Mouse (Mus musculus): ENCODE results near the gene Klhl12.
"Not testable (repeated sequence)": the region's sequence is repeated elsewhere in the genome, so short reads cannot be mapped to it uniquely, and the experiment has no call there.

Gene Klhl12

DNA sequence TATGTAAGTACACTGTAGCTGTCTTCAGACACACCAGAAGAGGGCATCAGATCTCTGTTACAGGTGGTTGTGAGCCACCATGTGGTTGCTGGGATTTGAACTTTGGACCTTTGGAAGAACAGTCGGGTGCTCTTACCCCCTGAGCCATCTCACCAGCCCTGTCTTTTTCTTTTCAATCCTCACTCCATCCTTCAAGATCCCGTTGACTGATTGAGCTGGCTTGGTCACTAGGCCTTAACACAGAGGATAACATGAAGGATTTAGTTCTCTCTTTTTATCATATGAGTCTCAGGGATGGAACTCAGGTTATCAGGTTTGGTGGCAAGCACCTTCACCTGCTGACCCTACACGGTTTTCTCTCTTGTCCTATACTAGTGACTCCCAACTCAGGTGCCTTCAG, 6.8 kb upstream of the Klhl12 start:
- not testable (repeated sequence) for DNase-seq (ENCODE audit: low spot score in 2 of 2)

DNA sequence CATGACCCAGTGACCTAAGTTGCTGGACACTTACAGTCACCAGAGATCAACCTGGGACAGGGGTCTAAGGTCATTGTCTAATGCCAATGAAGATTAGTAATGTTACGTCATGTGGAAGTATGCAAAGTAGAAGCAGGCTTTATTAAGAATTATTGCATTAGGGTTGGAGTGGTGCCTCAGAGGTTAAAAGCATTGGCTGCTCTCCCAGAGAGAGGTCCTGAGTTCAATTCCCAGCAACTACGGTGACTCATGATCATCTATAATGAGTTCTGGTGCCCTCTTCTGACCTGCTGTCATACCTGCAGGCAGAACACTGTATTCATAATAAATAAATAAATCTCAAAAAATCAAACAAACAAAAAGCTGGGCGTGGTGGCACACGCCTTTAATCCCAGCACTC, 5.1 kb upstream of the Klhl12 start:
- no peak for DNase-seq (ENCODE audit: low spot score in 2 of 2)

DNA sequence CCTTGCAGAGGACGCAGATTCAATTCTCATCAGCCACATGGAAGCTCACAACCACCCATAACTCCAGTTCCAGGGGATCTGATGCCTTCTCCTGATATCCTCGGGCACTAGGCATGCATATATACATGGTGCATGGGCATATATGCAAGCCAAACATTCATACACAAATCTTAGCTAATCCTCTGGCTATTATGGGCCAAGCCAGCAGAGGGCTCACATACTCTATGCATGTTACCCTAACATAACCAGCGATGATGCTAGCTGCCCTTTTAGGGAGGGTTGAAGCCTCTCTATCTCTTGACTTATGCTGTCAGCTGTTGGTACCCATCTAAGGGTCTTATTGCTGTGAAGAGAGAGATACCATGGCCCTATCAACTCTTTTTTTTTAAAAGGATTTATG, 4.3 kb upstream of the Klhl12 start:
- DNase-seq (ENCODE audit: low spot score in 2 of 2): peak; percentile 21 to 38

DNA sequence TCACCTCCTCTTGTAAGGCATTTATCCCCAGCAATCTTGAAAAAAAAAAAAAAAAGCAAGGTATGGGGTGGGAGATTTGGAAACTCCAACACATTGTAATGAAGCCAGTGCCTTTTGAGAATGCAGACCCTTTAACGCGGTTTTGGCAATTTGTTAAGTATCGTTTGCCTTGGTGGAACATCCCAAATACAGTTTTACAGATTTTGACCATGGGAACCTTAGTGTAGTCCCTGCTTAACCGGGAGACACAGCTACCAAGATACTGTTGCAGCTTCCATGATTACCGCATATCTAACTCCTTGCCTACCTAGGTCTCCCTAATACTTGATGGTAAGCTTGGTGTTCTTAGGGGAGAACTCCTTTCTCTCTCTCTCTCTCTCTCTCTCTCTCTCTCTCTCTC, 729 bp downstream of the Klhl12 start:
- no peak for DNase-seq (ENCODE audit: low spot score in 2 of 2)

DNA sequence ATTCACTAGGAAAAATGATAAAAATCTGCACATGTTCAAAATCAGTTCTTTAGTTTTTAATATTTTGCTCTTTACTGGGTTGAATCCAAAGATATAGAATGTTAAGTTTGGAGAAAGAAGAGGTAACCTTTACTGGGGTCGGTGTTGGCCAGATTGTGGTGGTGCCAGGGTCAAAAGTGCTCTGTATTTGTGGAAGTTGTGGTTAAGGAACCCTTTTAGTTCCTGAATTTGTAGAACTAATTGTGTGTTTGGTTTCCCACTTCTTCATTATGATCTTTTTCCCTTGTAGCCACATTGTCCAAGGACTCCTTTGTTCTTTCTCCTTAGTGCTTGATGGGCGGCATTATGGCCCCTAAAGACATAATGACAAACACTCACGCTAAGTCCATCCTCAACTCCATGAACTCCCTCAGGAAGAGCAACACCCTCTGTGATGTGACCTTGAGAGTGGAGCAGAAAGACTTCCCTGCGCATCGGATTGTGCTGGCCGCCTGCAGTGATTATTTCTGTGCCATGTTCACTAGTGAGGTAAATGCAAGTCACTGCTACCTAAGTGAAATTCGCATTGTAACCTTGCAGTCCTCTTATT, 2.9 kb downstream of the Klhl12 start:
- DNase-seq (ENCODE audit: low spot score in 2 of 2): no peak

DNA sequence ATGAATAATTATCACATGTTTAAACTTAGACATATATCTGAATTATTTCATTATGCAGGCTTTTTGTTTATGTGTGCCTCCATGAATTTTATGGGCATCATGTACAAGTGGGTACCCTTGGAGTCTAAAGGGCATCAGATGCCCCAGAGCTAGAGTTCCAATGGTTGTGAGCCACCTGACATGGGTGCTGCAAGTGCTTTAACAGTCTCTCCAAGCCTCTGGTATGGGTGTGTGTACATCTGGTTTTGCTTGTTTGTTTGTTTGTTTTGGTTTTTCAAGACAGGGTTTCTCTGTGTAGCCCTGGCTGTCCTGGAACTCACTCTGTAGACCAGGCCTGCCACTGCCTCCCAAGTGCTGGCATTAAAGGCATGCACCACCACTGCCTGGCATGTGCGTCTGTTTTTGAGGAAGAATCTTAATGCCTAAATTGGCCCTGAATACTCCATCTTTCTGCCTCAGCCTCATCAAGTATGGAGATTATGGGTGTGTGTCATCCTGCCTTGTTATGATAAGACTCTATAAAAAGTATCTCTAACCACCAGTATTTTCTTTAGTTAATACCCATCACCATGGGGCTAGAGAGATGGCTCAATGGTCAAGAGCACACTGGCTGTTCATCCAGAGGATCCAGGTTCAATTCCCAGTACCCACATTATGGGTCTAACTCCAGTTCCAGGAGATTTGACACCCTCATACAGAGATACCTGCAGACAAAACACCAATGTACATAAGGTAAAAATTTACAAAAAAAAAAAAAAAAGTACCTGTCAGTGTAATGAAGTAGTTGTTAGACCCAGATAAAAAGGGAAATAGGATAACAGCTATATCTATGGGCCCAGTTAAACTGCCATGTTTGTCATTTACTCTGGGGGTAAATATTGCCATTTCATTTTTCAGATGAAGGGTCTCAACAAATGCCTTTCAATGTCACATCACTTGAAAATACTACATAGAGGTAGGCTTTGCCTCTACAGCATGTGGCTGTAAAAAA, 5.3 kb downstream of the Klhl12 start:
- no peak for DNase-seq (ENCODE audit: low spot score in 2 of 2)

DNA sequence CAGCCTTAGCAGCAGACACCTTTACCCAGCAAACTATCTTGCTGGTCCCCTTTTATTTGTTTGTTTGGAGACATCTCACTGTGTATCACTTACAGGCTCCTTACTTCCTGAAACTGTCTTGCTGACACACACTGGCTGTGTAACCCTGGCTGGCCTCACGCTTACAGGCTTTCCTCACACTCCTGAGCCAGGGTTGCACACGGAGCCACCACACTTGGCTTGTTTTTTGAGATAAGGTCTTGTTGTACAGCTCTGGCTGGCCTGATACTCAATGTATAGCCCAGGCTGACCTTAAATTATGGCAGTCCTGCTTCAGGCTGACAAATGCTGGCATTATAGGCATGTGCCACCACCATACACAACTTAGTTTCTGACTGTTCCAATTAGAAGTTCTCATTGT, 29.3 kb downstream of the Klhl12 start:
- DNase-seq (ENCODE audit: low spot score in 2 of 2): no peak

DNA sequence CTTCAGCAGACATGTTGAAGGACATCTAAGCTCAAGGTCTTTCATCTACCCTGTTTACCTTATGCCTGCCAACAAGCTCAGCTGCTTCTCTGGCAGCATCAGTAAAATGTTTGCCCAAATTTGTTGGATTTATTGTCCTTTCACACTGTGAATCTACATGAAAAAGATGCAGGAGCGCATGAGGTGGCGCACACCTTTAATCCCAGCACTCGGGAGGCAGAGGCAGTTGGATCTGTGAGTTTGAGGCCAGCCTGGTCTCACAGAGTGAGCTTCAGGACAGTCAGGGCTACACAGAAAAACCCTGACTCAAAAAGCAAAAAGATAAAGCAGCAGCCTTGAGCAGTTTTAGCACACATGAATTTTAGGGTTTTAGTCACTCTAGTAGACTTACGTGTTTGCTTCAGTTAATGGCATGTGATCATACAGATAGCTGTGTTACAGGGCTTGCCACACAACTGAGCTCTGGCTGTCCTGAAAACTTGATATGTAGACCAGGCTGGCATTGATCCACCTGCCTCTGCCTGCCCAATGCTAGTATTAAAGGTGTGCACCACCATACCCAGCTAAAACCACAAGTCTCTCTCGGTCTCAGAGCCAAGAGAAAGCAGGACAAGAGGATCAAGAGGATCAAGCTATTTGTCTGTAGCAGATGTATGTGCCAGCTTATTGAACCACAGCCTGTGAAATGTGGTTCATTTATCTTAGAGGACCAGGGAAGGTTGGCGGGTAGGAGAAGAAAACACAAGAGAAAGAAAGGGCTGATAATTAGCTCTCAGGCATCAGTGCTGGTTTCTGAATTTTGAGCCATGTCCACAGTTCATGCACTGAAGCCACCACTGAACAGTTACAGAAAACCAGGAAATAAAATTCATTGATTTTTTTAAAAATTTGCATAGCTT, 35.8 kb downstream of the Klhl12 start:
- DNase-seq (ENCODE audit: low spot score in 2 of 2): no peak

DNA sequence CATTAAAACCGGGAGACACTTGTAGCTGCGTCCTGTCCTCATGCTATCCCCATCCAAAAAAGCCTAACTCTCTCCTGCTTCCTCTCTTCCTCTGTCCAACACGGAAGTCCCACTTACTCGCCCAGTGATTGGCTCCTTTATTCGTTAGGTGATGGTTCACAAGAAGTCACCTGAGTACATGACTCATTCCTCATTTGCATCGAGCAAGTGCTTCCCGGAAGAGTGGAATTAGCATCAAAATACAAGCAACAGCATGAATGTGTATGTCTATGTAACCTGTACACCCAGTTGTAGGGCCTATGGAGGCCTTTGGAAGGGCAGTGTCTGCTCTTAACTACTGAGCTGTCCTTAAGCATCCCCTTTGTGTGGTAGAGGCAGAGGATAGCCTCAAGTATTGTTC, 36.9 kb downstream of the Klhl12 start:
- DNase-seq (ENCODE audit: low spot score in 2 of 2): no peak

DNA sequence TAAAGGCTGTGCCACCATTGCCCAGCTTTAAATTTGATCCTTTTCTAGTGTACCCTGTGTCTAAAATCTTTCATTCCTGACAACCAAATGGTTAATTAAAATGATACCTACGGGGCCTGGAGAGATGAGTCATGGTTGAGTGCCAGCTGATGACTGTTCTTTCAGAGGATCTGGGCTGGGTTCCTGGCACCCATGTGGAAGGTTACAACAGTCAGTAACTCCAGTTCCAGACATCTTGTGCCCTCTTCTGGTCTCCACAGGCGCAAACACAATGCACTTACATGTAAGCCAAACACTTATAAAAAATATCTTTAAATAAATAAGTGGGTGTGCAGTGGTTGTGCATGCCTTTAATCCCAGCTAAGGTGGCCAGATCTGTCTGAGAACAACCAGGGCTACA, 38.2 kb downstream of the Klhl12 start:
- DNase-seq (ENCODE audit: low spot score in 2 of 2): no peak

DNA sequence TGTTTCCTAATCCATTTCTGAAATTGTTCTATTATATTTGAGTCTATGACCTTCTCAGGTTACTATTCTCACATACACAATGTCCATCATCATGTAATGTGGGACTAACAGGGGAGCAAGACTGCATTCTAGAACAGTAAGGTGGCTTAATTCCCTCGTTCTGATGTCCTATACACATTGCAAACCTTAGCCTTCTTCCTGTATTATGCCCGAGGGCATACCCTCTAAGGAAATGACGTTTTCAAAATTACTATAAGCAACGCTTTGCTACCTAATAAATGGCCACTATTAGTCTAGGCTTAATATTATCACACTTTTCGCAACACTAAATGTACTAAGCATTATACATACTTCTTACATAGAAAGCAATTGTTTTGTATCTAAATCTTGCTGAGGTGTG, 38.6 kb downstream of the Klhl12 start:
- no peak for DNase-seq (ENCODE audit: low spot score in 2 of 2)

DNA sequence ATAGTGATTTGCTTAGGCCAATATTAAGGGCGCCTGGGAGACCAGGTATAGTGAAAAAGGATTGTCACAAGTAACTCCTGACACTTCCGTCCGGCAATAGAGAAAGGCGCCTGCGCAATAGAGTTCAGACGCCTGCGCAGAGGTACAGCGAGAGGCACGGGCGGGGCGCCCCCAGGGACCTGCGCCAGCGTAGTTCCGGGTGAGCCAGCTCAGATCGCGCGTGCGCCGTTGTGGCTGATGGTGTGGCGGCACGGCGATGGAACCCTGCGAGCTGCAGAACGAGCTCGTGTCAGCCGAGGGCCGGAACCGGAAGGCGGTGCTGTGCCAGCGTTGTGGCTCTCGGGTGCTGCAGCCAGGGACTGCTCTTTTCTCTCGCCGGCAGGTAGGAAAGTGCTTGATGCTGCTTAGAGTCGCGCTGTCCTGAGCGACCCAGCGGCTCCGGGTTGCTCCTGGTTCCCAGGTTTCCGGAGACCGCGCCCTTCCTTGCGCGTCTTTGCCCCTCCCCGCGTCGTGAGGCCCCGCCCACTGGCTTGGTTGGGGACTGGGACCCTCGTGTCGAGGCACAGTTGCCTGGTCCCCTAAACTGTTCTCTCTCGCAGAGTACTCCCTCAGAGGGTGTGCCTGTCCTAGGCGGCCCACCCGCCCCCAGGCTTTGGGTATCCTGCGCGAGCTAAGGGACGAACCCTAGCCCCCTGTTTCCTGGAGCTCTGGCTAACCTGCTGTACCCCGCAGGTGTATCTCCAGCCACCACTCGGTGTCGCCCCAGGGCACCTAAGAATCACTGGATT, 39.3 kb downstream of the Klhl12 start, which contains the start of gene Rabif:
TSS of gene Rabif (plus strand) at position 221 of the 788 bp plus-strand sequence.
- peak; percentile 99 for DNase-seq (ENCODE audit: low spot score in 2 of 2)

DNA sequence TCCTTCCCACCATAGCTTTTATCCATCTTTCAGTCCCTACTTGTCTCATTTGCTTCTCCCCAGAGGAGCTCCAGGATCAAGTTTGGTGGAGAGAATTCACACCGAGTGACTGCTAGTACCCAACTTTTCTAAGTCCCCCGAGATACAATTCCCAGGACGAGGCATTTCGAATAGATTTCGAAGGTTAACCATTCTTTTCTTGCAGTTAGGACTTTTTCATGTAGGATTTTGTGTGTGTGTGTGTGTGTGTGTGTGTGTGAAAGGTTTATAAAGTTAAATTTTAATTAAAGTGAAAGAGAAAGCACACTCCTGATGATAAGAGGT, 39.8 kb downstream of the Klhl12 start:
- DNase-seq (ENCODE audit: low spot score in 2 of 2): no peak

DNA sequence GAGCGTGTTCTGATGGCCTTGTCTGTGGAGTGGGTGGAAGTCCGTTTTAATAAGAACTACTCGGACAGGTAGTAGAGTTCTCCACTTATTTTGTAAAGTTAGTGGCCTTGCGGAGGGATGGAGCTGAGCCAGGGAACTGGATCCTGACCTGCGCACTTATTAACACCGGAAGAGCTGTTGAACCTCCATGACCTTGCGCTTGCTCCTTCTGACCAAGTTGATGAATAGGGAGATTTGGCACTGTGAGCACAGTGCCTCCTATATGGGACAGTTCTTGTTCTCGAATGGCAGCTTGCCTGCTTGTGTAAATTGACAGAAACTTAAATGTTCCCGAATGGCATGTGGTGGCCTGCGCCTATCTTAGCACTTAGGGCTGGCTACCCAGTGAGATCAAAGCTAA, 40.7 kb downstream of the Klhl12 start:
- DNase-seq (ENCODE audit: low spot score in 2 of 2): no peak

DNA sequence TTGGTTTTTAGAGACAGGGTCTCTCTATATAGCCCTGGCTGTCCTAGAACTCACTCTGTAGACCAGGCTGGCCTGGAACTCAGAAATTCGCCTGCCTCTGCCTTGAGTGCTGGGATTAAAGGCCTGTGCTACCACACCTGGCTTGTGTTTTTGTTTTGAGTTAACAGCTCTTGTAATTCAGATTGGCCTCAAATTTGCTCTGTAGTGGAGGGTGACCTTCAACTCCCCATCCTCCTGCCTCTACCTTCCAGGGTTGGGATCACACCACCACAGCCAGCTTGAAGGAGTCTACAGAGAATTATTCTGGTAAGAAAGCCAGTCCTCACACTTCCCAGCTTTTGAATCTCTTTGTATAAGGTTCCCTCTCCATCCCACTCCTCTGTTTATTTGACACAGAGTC, 45.6 kb downstream of the Klhl12 start:
- DNase-seq (ENCODE audit: low spot score in 2 of 2): no peak

DNA sequence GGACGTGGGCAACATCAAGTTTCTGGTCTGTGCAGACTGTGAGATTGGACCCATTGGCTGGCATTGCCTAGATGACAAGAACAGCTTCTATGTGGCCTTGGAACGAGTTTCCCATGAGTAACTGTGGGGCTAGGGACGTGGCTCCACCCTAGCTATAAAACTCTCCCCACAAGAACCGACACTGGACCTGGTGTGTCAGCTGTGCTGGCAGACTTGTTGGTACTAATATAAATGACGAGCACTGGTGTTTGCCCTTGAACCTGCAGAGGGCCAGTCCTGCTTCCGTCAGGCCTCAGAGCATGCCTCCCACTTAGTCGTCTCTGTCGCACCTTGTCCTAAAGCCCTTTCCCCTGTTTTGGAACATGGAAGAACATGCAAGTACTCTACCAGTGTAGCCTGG, 50.9 kb downstream of the Klhl12 start:
- DNase-seq (ENCODE audit: low spot score in 2 of 2): no peak

DNA sequence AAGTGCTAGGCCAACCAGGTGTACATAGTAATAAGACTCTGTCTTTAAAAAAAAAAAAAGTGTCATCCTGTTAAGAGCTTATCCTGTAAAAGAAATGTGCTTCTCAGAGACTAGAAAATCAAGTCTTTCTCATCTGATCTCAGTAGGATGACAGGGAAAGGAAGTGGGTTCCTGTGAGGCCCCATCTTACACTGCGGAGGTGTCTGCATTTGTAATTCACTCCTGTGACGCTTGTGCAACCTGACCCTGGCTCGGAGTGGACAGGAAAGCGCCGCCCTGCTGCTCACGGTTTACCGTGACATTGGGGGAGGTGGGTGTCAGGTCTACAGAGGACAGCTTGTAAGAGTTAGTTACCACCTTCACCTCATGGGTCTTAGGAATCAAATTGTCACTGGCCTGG, 54.7 kb downstream of the Klhl12 start:
- no peak for DNase-seq (ENCODE audit: low spot score in 2 of 2)

DNA sequence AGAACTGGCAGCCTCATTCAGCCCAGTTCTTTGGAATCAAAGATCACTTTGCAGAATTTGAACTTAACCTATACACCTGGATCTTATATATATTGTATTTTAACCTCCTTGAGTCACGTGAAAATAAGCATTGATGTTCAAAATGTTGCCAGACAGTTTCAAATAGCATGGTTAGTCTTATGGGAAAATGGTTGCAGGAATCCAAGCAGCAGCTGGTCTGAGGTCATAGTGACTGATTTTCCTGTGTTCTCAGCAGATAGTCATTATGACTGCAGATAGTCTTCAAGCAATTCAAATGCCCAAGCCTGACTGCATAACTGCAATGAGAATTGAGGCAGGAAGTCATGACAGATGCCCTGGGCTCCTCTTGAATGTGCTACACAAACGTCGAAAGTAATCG, 56.9 kb downstream of the Klhl12 start:
- no peak for DNase-seq (ENCODE audit: low spot score in 2 of 2)

DNA sequence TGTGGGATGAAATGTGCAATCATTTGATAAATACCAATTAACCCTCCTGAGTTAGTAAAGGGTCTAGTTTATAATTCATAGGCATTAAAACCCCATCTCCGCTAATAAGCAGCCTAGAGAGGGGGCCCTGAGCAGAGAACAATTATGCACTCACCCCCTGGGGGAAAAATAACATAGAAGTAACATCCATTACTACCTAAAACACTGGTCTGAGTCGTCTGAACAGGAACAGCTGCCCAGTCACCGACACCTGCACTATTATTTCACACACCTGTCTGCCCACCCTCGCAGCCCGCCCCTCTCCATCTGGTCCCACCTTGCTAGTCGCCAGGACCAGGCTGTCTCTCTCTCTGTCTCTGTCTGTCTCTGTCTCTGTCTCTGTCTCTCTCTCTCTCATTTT, 57.3 kb downstream of the Klhl12 start:
- DNase-seq (ENCODE audit: low spot score in 2 of 2): no peak

DNA sequence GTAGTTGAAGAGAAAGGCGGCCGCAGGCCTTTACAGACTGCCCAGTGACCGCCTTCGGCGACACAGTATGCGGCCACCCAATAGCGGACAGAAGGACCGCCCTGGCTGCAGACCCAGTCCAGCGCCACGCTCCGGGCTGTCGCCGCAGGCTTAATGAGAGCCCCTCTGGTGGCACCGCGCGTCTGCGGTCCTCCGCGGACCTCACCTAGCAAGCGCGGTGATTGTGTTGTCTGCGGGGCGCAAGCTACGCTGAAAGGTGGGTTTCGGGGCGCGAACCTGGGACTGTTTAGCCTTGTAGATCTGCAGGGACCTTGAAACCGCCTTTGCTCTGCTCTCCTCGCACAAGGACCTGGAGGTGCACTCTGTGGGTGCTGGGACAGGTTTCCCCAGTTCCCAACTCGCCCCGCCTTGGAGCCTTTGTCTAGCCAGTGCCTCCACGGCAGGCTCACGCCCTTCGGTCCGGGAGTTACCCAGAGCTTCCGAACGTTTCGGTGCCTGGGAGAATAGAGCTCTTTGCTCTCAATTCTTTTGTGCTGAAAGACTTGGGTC, 58.1 kb downstream of the Klhl12 start:
- DNase-seq (ENCODE audit: low spot score in 2 of 2): no peak

DNA sequence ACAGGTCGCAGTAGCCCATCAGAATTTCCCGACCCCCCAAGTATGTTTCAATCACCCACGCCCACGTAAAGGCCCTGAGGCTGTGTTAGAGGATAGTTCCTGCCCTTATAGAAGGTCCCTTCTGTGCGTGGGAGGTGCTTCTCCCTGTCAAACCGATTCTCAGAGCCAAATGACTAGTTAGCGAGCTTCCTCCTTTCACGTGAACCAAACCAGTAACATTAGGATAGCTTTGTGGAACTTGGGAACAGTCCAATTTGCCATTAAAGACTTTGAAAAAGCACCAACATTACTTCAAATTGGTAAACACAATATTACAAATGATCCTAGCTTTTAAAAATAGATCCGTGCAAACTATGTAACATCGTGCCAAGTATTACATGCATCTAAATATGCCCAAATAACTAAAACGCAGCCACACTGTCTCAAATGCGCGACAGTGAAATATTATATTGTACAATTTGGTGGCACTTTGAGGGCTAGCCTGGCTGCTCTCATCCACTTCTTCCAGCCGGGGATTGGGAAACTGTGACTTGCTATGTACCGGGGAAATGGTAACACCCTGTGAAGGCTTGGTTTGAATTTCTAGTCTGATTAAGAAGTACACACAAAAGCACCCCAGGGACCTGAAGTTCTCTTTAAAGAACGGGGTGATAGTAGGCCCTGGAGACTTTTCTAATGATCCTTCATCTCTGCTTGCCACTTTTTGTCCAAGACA, 58.7 kb downstream of the Klhl12 start:
- no peak for DNase-seq (ENCODE audit: low spot score in 2 of 2)
